Mouse (Mus musculus) thymus, postnatal 0 days (tissue): Measurements from ENCODE around the gene Atg7. TPM values are rescaled to one million over a fixed set of nuclear protein-coding genes. Genes with fewer than 3 reads are reported as not detected.

Experiments
- DNase-seq: peaks from one replicate; pipeline ENCODE4 v3.0.0-alpha.2; 2015; ENCODE audit warnings: low spot score
- polyA plus RNA-seq: library from polyadenylated mRNA; unstranded; fragments of >200 nt; fragmentation: Nextera tagmentation; extraction: Ambion mirVana; gene quantifications from 2 replicates; pipeline ENCODE4 v1.2.1, GENCODE M21; 2015

The Atg7 gene
- polyA plus RNA-seq, 1 experiment from 2014 or later, result 19.6 TPM

DNA sequence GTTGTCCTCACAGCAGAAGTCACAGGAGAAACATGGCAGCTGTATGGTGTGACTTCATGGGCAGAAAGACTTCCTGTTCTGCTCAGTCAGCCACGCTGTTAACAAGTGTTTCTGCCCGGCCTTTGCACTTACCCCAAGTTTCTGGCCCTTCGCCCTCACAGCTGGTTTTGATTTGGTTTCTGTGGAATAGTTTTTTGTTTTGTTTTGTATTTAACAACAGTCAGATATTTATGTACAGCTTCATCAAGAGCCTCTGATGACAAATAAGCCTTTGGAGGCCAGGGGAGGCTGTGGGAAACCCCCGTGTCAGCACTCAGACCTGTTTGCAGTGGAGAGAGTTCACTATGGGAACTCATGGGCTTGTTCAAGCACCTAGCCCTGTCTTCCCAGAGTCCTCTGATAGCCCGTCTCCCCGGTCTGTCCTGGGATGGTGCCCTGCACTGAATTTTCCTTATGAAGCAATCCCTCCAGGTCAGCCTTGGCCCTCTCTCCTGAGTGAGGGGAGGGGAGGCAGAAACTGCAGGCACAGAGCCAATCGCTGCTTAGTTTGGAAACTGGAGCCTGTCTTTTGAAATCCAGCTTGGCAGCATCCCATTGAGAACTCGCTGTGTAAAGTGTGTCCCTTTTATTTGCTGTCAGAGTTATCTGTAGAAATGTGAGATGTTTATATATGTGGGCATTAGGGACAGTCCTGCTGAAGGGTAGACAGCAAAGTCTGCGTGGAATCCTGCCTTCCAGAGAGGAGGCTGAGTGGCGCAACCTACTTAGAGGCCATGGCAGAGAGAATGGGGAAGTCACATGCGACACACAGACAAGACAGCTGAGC is 138.7 kb downstream of the Atg7 start:
- DNase-seq, result no peak

DNA sequence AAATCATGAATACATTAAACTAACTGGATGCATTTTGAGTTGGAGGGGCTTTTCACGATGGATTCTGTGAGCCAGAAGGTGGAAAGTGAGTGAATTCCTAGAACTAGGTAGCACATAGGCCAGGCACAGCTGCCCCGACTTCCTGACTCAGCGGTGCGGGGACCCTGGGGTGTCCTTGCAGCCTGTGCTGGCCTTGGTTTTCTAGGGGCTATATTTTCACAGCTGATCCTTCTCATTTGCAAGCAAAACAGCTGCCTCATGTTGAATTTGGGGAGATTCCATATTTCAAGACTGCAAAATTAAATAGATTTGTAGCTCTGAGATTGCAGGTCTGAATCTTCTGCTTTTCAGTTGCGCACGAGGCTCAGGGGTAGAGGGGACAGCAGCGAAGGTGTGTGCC is 139.6 kb downstream of the Atg7 start:
- no peak for DNase-seq

DNA sequence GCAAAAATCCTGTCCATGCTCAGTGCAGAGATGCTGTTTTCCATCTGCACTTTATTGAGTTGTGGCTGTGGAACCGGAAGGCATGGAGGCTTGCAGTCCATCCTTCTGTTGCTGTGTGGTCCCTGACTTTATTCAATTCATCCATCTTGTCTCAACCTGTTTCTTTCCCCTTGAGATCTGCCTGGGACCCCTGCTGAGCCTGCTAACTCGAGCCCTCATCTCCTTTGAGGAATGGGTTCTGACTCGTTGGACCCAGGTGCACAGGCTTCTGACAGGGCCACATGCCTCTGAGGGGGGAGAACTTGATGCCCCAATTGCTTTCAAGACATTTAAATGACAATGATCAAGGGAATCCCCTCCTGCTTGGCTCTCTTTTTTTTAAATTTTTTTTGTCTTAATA is 143.6 kb downstream of the Atg7 start:
- no peak for DNase-seq

DNA sequence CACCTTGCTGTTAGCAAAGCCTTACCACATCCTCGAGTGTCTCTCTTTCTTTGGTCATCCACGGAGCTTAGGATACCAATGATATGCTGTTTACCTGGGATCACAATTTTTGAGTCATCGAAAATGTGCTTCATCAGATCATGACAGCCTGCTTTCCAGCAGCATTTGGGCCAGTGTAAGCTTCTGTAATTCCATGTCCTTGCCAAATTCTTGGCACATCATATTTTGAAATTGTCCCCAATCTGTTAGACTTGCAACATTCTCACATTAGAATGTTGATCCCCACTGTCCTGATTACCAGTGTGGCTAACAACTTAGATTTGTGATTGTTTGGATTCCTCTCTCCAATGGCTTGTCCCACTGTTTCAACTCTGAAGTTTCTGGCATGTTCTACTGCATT is 144.7 kb downstream of the Atg7 start:
- no peak for DNase-seq

DNA sequence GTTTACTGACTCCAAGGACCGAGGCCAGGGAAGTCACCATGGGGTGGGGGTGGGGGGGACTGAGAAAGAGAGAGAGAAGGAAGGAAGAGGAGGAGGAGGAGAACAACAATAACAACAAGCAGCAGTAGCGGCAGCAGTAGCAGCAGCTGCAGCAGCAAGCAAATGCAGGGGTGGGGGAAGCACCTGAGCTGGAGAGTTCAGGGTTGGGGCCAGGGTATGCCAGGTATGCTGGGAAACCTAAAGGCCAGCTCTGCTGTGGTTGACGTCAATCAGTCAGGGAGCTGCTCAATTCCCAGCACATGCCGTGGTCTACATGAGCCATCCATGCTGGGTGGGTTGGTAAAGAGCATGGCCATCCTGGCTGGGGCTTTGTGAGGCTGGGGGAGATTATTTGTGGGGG is 145.8 kb downstream of the Atg7 start:
- DNase-seq, result no peak

DNA sequence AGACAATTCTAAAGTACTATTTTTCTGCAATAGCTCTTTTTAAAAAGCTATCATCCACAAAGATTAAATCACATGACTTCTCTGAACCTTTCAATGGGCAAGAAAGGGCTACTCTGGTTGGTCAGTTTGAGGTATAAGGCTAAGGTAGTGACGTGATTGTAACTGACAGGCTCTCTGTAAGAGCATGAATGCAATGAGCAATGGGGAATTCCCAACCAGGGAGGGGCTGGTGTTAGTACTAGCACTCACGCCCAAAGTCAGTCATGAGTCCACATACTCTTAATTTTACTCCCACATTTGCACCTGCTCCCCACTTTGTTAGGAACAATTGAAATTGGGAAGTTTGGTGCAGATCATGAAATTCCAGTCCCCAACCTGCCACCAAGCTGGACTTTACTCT is 147.2 kb downstream of the Atg7 start:
- no peak for DNase-seq

DNA sequence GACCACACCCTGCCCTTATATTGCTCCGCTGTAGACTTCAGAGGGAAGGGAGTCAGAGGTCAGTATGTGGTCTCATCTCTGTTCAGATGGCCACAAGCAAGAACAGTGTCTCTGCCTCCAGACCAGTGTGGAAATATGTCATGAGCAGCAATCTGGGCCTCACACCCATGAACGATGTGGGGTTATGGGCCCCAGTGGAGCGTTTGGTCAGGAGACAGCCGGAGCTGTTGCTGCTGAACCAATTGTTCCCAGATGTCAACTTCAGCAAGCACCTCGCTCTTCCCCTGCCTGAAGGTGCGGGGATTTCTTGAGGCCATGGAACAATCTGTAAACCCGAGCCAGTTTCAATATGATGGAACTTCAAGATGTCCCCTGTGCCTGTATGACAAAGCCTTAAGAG is 148.0 kb downstream of the Atg7 start:
- DNase-seq, result no peak

DNA sequence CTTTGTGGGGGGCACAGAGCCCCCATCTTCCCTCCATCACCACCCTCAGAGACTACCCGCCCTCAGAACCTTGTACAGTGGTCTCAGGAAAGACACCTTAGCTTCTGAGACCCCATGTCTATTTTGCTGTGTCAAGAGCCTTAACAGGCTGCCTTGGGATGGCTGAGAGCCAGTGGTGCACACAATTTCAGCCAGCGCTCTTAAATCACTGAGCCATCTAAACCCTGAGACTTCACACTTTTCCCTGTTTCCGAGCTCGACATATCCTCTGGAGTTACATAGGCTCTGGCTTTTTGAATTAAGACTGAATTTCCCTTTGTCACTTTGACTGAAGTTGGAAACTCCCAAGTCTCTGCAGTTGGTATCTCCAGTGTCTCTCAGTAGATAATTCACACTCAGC is 148.9 kb downstream of the Atg7 start:
- no peak for DNase-seq

DNA sequence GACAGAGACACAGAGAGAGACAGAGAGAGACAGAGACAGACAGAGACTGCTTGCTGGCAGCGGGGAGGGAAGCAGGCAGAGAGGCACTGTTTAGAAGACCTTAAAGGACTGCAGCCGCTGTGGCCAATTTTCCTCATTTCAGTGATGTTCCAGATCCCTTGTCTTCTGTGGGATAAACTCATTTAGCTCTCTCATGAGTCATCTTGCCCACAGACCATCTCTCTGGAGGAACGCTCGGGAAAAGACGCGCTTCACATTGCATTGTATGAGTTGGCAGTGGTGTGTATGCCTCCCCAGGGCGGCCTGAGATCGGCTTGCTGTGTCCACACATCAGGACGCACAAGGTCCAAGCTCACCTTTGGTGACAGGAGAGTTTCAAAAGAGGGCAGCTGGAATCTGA is 151.8 kb downstream of the Atg7 start:
- no peak for DNase-seq

DNA sequence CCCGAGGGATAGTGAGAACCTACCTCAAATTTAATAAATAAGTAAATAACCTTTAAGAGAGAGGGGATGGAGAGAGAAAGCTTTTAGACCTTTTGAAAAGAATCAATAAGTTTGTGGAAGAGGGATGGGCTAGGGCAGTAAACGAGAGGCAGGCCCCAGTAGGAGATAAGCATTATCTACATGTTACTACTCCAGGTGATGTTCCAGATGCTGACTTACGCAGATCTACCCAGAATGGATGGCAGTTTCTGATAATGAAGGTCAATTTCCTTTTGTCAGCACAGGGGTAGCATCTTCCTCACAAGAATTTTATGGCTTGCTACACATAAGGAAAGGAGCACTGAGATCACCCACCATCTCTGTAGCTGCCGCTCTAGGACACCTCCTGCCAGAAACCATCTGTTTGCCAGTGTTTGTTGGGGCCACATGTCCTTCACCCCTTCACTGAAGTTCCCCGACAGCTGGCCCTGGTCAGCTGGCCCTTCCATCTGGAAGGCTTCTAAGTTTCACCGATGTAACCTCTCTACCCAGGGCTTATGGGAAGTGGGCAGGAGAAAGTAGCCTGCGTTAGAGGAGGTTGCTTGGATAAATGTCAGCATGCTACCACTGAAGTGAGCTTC is 152.9 kb downstream of the Atg7 start:
- no peak for DNase-seq

DNA sequence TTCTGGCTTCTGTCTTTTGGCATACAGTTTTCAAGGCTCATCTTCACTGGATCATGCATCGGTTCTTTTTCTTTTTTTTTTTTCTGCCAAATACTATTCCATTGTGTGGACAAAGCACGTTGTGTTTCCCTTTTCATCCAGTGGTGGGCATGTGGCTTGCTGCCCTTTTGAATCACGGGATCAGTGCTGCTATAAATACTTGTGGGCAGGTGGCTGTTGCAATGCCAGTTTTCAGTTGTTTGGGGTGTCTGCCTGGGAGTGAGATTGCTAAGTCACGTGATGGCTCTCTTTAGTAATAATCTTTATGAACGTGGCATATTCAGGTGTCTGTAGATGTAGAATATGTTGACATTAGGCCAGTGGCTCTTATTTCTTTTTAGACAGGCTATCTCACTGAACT is 155.0 kb downstream of the Atg7 start:
- no peak for DNase-seq

DNA sequence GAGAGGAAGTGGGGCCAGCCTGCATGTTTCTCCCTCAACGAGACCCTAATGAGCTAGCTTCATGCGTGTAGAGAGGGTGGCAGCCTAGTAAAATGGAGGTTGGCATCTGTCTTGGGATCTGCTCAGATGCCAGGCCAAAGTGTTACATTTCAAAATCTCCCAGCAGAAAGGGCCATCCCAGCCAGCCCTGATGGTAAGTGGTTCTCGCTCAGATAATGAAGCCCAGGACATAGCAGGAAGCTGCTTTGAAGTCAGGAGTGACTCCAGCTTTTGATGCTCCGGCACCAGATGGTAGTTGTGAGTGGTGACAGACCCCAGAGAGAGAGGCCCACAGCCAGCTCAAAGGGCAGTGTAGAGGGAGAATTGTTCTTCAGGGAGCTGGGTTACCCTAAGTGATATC is 155.8 kb downstream of the Atg7 start:
- peak; percentile 38 for DNase-seq

DNA sequence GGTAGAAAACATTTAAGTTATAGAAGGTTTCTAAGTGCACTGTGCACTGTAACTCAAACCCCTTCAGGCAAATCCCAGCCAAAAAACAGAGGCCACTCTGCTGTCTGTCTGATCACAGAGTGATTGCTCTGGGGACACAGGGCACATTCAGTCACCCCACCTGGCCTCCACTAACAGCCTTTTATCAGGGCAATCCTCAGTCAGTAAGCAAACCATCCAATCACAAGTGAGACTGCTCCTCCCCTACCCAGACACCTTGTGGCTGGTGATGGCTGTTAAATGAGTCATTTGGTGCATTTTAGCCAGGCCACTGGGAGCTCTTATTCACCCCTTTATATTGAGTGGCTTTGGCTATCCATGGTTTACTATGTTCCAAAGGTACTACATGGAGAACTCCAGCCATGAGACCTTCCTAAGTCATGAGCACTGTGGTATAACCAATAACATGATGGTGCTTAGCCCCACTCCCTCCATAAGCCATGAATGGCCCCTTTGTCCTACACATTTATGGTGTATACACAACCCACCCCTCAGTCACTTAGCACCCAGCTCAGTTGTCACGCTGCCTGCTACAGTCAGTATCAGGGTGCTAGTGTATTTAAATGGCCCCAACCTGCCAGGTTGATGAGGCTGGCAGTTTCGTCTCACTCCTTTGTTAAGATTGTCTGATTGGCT is 157.5 kb downstream of the Atg7 start:
- DNase-seq, result no peak

DNA sequence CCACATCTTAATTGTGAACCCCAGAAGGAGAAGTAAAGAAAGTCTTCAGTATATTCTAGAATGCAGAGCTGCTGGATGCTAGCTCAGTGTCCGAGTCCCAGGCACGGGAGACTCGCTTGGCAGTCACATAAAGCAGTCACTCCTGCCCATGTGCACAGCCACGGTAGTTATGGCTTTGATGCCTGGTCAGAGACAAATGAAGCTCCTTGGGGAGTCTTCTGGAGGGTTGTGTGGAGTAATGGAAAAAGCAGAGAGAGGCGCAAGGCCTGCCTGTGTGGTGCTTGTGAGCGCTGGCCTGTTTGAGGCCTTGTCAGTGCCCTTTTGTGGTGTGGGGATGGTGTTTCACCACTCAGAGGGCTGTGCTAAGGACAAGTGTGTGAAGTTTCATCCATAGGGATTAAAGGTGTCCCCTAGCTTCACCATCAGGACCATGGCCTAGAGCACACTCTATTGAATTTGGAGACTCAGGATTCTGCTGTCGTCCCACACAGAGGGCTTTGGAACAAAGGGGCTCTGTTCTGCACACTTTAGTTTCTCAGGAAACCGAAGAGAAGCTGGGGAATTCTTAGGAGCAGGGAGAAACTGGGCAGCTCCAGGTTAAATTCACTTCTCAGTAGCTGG is 161.1 kb downstream of the Atg7 start:
- DNase-seq, result no peak

DNA sequence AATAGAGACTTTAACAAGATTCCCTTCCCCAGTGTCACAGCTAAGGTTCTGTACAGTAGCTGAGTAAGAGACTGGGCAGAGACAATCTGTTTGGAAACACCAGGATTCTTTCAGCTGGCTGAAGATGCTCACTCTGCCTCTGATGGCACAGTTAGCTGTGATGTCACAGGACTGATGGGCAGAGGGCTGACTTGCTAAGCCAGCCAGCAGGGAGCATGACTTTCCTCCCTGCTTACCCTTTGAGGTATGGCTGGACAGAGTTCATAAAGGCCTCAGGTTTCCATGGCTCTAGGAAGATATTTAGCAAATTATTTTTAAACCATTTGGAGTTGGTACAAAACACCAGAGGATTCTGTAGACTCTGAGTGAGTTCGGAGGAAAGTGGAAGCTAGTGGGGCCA is 162.0 kb downstream of the Atg7 start:
- DNase-seq, result no peak

DNA sequence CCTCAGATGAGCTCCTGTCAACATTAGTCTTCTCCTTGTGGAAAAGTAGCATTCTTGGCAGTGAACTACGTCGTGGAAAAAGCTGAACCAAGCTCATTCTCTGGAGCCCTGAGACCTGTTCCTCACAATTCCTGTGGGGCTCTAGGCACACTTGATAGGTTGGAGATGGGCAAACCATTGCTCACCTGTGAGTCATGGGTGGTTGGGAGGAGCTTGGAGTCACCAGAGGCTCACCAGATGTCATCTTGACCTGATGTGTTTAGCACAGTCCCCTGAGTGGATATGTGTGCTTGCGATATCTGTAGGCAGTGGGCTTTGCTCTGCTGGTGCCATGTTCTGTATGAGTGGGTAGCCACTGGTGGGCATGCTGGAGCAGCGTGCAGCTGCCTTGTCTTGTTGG is 163.0 kb downstream of the Atg7 start:
- no peak for DNase-seq

DNA sequence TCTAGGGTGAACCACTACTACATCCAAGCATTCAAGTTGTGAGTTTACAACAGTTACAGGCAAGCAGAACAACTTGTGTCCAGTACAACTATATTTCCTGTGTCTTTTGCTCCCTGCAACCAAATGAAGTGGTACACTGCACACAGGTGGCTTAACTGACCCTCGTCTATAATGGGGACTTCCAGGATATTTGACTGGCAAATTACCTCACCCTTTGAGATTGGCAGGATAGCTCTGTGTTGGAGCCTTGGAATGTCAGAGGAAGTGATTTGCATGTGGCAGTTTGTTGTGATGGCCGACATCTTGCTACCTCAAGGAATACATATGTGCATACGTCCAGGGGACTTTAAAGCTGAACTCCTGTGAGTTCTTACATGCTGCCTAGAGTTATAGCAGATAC is 164.6 kb downstream of the Atg7 start:
- no peak for DNase-seq

DNA sequence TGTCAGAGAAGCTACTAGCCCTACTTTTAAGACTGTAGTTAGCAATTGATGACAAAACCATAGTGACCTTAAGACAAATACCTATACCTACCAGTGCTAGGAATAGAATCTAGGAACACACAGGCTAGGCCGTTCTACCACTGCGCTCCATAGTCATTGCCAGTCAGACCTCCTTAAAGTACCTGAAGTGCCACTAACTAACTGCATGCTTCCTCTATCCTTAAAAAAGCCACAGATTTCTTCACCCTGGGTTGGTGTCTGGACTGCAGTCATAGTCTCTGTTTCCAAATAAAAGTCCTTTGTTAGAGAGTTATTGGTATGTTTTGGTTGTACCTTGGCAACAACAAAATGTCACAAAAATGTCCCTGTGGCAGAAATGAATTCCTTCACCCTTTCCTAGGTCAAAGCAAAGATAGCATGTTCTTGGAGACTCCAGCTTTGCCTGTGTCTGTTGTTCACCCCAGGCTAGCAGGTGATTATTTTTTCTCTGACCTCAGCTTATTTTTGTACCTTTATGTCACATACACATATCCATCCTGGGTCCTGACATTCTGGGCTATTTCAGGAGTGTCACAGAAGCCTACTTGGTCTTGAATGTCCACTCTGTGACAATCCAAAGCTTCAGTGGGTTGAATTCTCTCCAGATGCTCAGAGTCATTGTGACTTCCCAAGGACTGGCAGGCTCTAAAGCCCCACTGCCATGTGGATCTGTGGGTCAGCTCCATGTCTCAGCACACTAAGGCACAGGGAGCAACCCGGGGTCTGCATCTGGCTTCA is 165.9 kb downstream of the Atg7 start:
- no peak for DNase-seq

DNA sequence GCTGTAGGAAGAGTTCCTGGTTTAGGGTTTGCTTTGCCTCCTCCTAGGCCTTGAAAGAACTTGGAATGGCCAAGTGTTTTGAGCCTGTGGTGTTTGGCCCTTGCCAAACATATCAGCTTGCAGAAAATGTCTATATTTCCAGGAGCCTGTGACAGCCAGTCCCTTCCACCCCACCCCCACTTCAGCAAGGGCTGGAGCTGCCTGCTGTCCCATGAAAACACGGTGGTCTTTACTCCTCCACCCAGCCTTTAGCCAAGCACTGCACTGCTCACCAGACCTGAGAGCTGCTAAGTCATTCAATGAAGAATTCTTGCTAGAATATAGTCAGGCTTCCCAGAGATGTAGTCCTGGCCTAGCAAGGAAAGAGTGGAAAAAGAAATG is 166.5 kb downstream of the Atg7 start:
- no peak for DNase-seq

DNA sequence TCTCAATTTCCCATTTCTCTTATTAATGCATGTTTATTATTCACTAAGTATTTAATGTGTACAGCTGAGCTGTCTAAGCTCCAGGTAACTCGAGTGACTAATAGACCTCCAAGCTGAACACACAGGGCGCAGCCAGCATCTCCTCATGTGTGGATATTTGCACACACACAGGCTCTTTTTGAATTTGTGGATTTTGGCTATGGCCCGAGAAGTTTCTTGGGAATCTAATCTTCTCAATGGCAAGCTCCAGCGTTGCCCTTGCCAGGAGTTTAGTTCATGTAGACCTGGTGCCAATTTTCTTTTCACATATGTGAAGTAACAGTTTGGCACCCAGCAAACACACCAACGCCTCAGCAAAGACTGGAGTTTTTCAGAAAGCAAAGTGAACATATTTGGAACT is 169.4 kb downstream of the Atg7 start:
- no peak for DNase-seq

DNA sequence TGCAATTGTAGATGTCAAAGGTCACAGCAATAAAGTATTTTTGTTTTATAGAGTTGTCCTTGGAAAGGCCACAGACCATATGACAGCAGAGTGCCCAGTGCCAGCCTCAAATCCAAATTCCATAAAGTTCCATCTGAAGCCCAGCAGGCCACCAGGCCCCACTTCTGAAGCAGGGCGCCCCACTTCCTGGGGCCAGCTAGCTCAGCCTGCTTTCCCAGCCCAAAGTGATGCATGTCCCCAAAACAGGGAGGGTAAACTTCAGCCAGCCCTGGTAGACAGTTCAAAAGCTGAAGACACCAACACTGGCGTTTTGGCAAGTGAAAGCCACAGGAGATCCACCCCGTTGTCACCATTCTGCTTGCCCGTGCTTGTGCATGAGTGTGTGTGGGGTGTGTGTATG is 169.9 kb downstream of the Atg7 start:
- no peak for DNase-seq
